Mouse (Mus musculus) thymus, postnatal 14 days (tissue): ENCODE data around the gene Cbs.
A peak's percentile ranks its signal among the peaks of the same experiment; 100 is the strongest.

Experiments
- DNase-seq: peaks from one replicate; pipeline ENCODE4 v3.0.0; 2021

Cbs gene

DNA sequence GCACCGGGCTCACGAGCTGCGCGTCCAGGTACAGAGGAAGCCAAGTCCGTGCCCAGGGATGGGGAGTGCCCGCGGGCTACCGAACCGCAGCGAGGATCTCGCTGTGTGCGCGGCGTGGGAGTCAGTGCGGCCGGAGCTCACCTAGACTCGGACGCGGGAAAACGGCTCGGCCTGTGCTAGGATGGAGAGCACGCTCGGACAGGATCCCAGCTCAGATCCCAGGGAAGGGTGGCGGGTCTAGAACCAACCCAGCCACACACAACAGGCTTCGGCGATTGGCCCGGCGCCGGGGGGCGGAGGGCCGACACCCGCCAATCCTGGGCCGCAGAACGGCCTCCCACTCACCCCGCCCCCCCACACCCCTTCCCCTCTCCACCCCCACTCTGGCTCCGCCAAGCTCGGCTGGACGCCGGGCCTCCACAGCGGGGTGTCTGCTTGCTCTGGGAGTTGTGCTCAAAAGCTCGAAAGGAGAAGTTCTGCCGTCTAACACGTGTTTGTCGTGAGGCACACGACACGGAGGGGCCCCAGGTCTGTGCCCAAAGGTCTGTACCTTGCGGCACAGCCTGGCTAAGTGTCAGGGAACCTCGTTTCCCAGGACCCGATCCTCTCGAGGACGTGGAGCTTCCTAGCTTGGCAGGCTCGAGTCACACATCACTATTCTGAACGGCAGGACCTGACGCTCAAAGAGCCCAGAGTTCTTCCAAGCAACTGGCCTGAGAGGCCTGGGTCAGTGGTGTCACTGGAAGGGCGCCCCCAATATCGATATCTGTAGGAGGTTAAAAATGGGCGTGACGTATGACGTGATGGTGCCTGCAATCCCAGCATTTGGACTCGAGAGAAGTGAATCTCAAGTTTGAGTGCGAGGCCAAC lies at the start of gene Cbs:
Gene Cbs, minus strand, starts transcription at position 297 of the 870 bp plus-strand sequence.
- DNase-seq: peak; percentile 60

DNA sequence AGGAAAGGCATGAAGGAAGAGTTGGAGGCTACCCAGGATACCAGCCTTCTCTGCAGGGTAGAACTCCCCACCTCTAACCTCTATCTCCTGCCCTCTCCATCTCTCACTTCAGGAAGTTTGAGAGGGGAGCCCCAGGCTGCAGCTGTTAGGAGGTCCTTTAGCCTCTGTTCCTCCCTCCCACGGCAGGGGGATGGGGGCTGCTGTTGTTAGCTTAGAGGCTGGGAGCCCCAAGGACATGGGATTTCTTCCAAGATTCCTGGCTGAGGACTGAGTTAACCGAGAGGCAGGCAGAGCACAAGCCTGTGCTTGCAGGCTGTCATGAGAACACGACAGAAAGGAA lies 49.2 kb upstream of the Cbs start:
- DNase-seq: no peak

DNA sequence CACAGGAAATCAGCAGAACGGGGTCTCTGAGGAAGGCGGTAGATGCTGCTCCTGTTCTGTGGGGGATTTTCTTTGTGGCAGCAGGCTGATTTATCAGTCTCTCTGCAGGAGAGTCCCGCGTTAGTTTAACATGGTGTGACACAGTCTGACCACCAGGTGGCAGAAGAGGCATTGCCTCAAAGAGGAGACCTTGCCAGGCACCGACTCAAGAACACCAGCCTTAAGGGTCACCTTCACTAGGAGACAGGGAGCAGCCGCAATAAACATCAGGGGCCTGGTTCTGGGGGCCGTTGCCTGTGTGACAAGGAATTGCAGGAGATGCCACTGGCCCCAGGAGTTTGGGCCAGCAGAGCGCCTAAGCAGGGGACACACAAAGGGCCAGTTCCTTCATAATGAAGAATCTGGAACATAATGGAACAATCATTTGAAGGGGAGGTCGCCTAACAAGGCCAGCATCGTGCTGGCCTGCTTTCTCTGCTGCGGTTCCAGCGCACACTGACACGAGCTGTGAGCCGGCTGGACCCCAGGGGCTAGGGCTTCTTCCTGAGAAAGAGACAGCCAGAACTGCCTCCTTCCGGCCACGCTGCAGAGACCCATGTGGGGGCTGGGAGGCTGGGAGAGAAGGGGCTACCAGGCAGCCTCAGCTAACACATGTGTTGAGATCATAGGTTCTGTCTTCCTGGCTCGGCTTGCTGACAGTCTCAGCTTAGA lies 48.6 kb upstream of the Cbs start:
- DNase-seq: peak; percentile 82

DNA sequence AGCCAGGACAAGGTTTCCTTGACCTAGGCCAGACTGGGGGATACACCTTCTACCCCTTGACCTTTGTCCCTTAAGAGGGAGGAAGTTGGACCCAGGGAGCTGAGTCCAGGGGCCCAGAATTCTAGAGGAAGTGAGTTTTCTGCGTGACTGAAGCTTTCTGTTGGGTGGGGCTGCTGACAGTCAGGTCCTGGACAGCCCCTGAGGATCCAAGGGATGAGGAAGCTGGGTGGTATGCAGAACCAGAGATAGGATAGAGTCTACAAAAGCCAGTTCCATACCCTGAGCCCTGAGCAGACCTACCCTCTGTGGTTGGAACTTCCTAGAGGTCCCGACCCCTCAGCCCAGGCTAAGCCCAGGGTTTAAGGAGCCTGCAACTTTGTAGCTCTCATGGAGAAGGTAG lies 43.4 kb upstream of the Cbs start:
- DNase-seq: no peak

DNA sequence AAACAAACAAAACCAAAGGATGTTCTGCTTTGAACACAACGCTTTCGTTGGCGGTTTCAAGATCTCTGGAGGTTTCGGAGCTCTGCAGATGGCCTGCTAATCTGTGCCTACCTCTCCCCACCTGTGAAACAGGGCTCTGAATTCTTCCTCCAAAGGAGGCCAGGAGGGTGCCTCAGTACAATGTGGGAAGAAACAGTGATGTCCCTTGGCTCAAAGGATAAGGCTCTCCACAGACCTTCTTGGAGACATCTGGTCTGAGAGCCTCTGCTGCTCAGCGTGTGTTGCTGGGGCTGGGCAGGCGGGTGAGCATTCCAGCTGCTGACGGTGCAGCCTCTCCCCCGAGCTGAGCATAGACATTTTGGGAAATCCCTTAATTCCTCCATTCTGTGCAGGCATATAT lies 40.5 kb upstream of the Cbs start, which contains the start of gene Cryaa:
Gene Cryaa, plus strand, starts transcription at position 301 of the 400 bp plus-strand sequence.
- no peak for DNase-seq

DNA sequence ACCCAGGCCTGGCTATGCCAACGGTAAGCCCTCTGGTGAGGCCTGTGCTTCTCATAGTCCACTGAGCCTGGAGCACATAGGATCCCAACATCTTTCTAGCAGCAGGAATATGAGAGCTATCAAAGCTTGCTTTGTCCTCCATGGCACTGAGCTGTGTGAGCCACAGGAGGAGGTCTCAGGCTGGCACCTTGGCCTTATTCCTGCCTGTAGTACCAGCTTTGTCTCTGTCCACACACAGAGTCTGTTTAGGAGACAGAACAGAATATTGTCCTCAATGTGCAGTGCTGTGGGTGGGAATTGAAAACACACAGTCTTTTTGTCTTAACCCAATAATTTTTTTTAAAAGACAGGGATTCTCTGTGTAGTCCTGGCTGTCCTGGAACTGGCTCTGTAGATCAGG lies 37.4 kb upstream of the Cbs start:
- no peak for DNase-seq

DNA sequence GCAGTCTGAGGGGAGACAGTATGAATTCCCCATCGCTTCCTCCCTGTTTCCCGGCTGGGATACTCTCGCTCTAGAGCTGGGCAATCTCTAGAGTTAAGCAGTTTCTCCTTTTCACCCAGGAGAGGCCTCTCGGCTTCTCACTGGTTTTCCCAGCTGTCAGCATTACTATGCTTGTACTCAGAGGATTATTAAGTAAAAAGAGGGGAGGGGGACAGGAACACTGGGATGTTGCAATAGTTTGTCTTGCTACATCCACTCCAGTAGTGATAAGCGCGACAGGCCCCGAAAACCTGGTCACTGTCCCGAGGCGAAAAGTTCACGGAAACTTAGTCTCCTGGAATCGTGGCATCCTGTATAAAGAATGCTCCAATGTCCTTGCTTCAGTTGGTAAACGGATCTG lies 35.2 kb upstream of the Cbs start:
- DNase-seq: no peak

DNA sequence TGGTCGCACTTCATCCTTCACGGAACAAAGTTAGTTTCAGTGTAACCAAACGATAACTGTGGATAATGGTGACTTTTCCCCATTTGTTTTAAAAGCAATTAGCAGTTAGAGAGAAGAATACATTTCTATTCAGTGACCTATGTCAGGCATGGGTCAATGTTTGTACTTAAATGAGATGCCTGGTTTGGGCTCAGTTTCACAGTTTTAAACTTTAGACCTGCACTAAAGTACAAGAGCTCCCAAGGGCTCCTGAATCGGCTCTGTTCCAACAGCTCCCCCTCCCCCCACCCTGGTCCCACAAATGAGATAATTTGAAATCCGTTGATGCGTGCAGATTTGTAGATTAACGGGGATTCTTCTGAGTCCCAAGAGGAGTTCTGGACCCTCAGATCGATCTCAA lies 34.7 kb upstream of the Cbs start:
- DNase-seq: no peak

DNA sequence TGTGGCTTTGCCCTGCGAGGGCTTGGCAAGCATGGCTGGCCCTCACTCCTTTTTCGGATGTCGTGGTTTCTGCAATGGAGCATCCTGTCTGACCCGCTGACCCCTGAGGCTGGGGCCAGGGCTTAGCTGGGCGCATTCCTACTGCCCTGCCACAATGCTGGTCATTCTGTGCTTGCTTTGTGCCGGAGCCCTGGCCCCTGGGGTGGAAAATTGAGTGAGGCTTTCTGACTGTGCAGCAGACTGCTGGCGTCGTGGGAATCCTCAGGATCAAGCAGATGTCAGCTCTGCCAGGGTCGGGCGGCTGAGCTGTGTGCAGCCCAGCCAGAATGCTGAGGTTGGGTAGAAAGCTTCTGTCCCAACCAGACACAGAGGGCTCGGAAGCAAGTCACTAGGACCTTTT lies 33.1 kb upstream of the Cbs start:
- no peak for DNase-seq

DNA sequence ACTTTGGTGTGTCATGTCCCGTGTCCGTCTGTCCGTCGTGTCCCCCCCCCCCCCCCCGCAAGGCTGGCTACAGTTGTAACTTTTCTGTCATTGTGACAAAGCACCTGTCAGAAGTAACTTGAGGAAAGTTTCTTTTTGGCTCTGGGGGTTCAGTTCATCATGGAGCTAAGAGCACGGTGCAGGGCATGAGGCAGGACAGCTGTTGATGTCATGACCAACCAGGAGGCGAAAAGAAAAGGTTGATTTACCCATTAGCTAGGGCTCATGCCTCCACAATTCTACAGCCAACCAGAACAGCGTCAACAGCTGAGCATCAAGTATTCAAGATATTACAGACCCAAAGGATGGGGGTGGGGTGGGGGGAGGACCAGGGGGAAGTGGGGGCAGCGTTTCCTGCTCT lies 31.3 kb upstream of the Cbs start:
- DNase-seq: no peak

DNA sequence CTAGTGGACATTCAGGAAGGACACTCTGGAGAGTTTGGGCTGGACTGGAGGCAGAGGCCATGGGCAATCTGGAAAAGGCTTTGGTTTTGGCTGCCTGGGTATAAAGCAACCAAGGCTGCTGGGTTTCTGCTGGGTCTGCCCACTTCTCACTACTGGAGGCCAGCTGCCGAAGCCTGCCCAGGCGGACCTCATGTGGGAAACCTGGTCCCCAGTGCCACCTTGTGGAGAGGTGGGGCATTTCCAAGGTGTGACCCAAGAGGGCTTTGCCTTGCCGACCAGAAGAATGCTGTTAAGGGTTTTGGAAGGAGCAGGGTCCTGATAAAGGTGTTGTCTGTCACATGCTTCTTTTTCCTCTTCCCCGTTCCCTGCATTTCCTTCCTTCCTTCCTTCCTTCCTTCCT lies 27.7 kb upstream of the Cbs start:
- peak; percentile 90 for DNase-seq

DNA sequence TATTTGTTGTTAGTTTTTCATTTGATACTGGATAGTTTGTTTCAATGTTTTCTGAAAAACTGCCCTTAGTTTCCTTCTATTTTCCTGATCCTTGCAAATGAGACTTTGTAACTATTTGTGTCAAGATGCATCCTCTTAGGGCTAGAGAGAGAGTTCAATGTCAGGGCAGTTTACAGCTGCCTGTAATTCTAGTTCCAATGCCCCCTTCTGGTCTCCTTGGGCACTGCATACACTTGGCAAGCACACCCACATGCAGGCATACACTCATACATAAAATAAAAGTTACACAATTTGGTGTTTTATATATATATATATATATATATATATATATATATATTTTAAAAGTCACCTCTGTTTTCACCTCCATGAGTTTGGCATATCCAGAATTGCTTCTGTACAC lies 25.8 kb upstream of the Cbs start:
- no peak for DNase-seq

DNA sequence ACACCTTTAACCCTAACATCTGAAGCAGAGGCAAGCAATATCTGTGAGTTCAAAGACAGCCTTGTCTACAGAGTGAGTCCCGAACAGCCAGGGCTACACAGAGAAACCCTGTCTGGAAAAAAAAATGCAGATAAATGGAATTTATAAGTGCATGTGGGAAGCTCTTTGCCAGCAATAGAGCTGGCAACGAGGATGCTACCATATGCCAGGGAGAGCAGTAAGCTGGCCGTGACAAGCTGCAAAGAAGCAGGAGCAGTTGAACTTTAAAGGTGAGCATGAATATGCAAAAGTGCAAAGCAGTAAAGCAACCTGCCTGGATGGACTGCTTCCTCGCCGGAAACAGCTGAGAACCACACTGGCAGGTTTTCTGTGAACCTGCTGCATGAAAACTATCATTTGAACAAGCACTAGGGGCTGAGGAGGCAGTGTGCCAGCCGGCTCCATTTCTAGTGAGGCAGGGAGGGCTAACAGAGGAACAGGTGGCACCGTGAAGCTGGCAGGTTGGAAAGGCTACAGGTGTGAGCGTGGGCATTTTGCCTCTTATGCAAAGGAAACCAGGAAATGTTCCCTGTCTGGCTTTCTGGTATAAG lies 23.7 kb upstream of the Cbs start:
- no peak for DNase-seq

DNA sequence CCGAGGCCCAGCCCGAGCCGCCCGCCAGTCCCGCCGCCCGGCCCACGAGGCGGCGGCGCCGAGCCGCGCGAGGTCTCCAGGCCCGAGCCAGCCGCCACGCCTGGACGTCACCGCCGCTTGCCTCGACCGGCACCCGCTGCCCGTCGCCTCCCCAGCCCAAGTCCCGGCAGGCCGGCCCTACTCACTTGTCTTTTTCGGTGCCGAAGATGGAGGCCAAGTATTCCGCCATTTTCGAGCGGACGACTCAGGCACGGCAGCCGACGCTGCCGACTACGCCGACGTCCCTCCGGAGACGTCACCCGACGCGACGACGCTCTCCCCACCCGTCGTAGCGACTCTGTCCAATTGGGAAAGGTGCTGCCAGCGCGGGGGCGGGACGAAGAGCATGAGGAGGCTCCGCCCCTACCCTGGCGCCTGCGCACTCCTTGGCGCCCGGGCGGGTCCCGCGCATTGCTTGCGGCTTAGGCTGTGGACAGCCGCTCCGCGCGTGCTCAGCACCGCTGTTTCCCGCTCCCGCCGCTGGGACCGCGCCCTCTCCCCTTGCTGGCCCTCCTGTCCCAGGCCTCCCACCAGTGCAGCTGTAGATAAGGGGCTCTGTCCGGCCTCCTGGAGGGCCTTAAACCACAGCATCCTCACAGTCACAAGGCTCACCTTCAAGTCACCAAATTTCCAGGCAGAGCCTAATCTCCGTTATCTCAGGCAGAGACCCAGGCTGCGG lies 21.6 kb upstream of the Cbs start, which contains the start of gene U2af1:
Gene U2af1, minus strand, starts transcription at position 425 of the 718 bp plus-strand sequence.
- peak; percentile 98 for DNase-seq

DNA sequence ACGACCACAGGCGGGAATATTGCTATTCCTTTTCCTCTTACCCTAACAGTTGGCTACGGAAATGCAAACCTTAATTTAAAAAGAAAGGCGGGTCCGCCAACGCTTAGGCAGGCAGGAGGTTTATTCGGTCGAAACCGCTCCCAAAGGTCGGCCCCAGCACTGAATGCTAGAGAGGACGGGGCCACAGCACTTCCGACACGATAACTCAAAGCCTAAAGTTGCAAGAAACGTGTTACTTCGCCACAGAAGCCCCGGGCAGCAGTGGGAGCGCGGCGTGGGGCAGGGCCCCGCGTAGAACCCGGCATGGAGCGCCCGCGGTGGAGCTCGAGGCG lies 21.1 kb upstream of the Cbs start:
- peak; percentile 49 for DNase-seq

DNA sequence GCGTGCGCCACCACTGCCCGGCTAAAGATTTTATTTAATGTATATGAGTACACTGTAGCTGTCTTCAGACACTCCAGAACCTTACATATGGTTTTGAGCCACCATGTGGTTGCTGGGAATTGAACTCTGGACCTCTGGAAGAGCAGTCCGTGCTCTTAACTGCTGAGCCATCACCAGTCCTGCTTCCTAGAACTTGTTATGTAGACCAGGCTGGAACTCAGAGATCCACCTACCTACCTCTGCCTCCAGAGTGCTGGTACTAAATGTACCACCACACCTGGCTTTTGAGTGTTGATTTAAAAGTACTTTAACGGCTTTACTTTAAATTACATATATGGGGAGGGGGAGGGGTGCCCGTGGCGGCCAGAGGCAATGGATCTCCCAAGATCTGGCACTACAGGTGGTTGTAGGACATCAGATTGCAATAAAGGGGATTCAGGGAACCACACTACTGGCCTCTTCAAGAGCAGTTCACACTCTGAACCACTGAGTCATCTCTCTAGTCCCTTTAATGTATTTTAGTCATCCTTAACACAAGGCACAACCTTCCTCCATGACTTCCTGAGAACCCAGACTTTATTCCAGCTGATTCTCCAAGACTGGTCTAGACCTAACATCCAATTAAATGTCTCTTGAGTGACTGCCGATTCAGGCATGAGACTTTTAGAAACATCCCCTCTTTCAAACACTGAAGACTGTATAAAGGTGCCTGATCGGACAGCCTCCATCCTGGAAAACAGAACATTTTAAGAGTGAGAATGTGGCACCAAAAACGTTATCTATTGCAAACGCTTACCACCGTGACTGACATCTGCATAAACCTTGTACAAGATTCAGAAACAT lies 20.3 kb upstream of the Cbs start:
- no peak for DNase-seq

DNA sequence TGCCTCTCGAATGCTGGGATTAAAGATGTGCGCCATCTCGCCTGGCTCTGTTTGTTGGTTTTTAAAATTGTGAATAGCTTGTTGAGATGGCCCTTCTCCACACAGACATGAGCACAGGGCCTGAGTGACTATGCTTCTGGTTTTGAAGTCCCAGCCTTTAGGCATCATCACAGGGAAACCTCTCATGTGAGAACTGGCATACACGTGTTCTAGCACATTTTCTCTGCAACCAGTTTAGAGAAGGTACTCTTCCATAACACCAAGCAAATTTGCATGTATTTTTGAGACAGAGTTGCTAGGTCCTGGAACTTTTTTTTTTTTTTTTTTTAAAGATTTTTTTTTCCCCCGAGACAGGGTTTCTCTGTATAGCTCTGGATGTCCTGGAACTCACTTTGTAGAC lies 19.6 kb upstream of the Cbs start:
- DNase-seq: no peak

DNA sequence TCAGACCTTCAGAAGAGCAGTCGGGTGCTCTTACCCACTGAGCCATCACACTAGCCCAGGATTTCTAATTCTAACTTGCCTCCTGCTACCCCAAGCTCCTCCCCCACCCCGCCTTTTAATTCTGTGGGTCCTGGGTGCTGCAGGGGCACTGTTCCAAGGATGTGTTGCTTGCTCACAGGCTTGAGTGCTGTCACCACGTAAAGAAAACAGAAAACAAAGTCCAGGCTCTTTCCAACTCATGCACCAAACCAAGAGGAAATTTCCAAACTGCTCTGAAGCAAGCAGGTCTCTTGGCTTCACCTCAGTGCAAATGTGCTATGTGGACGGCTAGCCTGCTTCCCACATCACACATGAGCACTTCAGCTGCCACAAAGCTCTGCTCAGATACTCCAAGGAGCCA lies 18.3 kb upstream of the Cbs start:
- no peak for DNase-seq

DNA sequence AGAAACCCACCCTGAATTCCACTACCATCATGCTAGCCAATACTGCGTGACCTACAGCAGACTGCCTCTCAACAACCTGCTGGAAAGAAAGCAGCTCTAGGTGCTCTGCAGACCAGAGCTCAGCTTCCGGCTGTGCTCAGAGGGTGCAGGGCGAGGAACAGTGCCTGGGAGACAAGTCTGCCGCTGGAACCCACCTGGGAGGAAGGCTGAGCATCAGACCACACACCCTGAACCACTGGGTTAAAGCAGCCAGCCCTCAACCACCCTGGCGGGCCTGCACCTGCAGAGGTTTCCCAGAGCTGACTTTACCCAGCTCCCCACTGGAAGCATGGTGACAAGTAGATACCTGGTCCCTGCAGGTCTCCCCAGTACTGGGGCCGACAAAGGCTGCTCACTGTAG lies 16.2 kb upstream of the Cbs start:
- peak; percentile 51 for DNase-seq

DNA sequence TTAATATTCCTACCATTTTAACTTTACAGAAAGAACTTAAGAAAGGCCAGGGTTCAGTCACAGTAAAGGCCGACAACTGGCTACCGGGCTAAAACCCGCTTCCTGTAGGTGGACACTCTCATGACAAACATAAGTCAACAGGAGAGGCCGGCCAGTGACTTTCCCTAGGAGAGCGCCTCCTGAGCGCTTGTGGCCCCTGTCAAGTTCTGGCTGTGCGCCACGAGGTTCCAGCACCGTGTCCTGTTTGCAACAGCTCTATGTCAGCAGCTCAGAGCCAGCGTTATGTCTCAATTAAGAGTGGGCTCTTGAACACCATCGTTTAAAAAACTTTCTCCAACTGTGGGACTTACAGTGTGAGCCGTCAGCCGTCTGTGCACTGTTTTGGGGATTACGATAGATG lies 15.1 kb upstream of the Cbs start:
- DNase-seq: no peak

DNA sequence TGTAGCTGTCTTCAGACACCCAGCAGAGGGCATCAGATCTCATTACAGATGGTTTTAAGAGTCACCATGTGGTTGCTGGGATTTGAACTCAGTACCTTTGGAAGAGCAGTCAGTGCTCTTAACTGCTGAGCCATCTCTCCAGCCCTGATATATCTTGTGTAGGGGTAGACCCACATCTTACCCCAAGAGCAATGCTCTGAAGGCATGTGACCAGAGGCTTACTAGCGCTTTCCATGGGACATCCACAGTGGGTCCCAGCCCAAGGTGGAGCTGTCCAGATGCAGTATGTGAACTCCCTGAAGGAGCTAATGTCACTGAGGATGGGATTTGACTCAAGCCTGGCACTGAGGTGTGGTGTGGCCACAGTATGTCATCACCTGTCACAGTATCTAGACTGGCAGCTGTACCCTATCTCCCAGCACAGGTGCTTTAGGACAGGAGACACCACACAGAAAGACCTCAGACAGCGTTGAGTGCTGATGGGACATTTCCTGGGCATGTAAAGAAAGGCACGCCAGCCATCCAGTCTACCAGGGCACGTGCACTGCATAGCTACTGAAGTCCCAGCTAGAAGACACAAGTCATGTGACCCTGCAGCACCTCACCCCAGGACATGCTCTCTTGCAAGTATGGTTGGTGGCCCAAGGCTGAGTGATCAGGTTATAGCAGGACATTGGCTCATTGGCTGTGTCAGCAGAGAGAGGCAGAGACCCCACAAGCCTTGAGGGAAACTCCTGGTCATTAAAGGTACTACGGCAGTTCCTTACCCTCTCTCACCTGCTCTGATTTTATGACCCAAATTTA lies 9.4 kb upstream of the Cbs start:
- no peak for DNase-seq

DNA sequence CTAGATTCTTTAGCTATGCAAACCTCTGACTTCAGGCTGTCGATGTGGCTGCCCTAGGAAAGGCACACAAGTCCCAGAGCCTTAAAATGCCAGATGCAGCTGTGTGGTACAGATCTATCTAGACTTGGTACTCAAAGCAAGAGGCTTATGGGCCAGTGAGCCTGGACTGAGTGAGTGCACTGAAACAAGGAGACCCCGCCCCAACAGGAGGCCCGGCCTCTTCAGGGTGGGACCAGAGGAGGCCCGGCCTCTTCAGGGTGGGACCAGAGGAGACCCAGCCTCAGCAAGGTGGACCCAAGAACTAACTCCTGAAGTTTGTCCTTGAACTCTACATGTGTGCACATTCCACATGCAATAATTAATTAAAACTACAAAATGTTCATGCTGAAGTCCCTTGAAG lies 5.9 kb upstream of the Cbs start:
- no peak for DNase-seq
